Mouse (Mus musculus) stomach, postnatal 0 days (tissue): ENCODE results near the gene St7.

ENCODE experiments used
- CTCF ChIP-seq: IDR thresholded peaks from 2 replicates; pipeline ENCODE4 v1.5.1; 2016; ENCODE audit warnings: antibody characterized with exemption, low read depth, mild to moderate bottlenecking, moderate library complexity
- EP300 ChIP-seq: optimal IDR thresholded peaks from 2 replicates; pipeline ENCODE3; 2016; ENCODE audit warnings: antibody characterized with exemption

- TF ChIP-seq EP300 (no peak), CTCF (no peak)
These were observed 259.0 kb downstream of the St7 start for GRCm38 (mm10) chr6:17951779-17952178.
